Mouse (Mus musculus) bone marrow macrophage, adult 2 months (primary cell): Measurements from ENCODE around the gene Rilp.

Experiments used
- CTCF ChIP-seq: IDR thresholded peaks from 2 replicates; pipeline ENCODE4 v1.5.1; 2012; ENCODE audit warnings: low read depth, mild to moderate bottlenecking, low read length, moderate library complexity
- POLR2A ChIP-seq: IDR thresholded peaks from 2 replicates; pipeline ENCODE4 v1.6.1; 2012; ENCODE audit warnings: mild to moderate bottlenecking, low read depth, low read length, borderline replicate concordance

- TF ChIP-seq CTCF: no peak
- TF ChIP-seq POLR2A: no peak
These were observed 46.3 kb upstream of the Rilp start for GRCm38 (mm10) chr11:75463624-75464023.
